Mouse (Mus musculus) heart, adult 2 months (tissue): ENCODE results near the gene Mef2a. TPM values are rescaled to one million over a fixed set of nuclear protein-coding genes. Genes with fewer than 3 reads are reported as not detected.

Experiments used
- DNase-seq, 2 experiments: peaks; one replicate each; pipeline ENCODE4 v3.0.0; 2021
- H3K27ac ChIP-seq: fragments of 200-600 bp; 2 replicates; pipeline ENCODE4 v1.8.1; 2022
- H3K27me3 ChIP-seq: fragments of 200-500 bp; 2 replicates; pipeline ENCODE4 v1.6.1; 2012; ENCODE audit warnings: mild to moderate bottlenecking, low read length, inconsistent platforms, mixed read lengths; ENCODE audit not compliant: control insufficient read depth, insufficient read depth
- H3K36me3 ChIP-seq: fragments of 200-500 bp; 2 replicates; pipeline ENCODE4 v1.6.1; 2012; ENCODE audit warnings: low read length, inconsistent platforms; ENCODE audit not compliant: control insufficient read depth, insufficient read depth
- H3K4me1 ChIP-seq: fragments of 200-500 bp; 2 replicates; pipeline ENCODE4 v1.6.1; 2011; ENCODE audit warnings: low read length; ENCODE audit not compliant: control insufficient read depth, insufficient read depth
- H3K4me3 ChIP-seq: fragments of 200-600 bp; 2 replicates; pipeline ENCODE4 v1.8.1; 2022
- H3K79me2 ChIP-seq: fragments of 200-500 bp; replicated peaks from 2 replicates; pipeline ENCODE4 v1.6.1; 2012; ENCODE audit warnings: mild to moderate bottlenecking, inconsistent platforms, low read length, moderate library complexity, mixed read lengths; ENCODE audit not compliant: control insufficient read depth, insufficient read depth
- H3K9ac ChIP-seq: fragments of 200-500 bp; 2 replicates; pipeline ENCODE4 v1.6.1; 2012; ENCODE audit warnings: low read depth, mild to moderate bottlenecking, control low read depth, inconsistent platforms, low read length, mixed read lengths
- CTCF ChIP-seq: fragments of 200-600 bp; IDR thresholded peaks from 2 replicates; pipeline ENCODE4 v1.8.1; 2022; ENCODE audit warnings: antibody characterized with exemption, mild to moderate bottlenecking, moderate library complexity
- EP300 ChIP-seq: fragments of 200-500 bp; IDR thresholded peaks from 2 replicates; pipeline ENCODE4 v1.6.1; 2011; ENCODE audit warnings: low read depth, low read length, control low read depth; ENCODE audit not compliant: insufficient read depth
- POLR2A ChIP-seq: fragments of 200-500 bp; IDR thresholded peaks from 2 replicates; pipeline ENCODE4 v1.6.1; 2011; ENCODE audit warnings: mild to moderate bottlenecking, low read depth, low read length, control low read depth; ENCODE audit not compliant: insufficient read depth
- WGBS: fragments of 180-500 bp; shearing (Covaris S2); methylation state at CpG from one replicate; pipeline ENCODE4 v1.1.7; 2018; 5-methylcytosine and 5-hydroxymethylcytosine counted together
- intact Hi-C: fragments of 180-260 bp; cut with DNase I; formaldehyde crosslinking; loops from one replicate; pipeline ENCODE4 v1.15.1; 2025
- long read RNA-seq: library from polyadenylated mRNA; stranded (forward); transcript quantifications from one replicate; pipeline ENCODE4 v2.0.0, GENCODE M21; 2021
- polyA plus RNA-seq: library from polyadenylated mRNA; depleted of rRNA; stranded (reverse); fragments of >200 nt; gene quantifications from 2 replicates; pipeline ENCODE4 v1.2.3, GENCODE M21; 2012; rRNA removed
- total RNA-seq, 2 experiments: library from RNA; stranded (reverse); gene quantifications; 2 replicates each; pipeline ENCODE4 v1.2.3; 2021

Gene Mef2a
- total RNA-seq (100 to 1,000 TPM; 134 to 141 TPM), polyA plus RNA-seq (73.4 and 107 TPM in 2 replicates)
- long read RNA-seq, full-length matches to known transcripts = 37 of 142 reads
- long read RNA-seq, partial matches to known transcripts = 14 of 142 reads
- long read RNA-seq, other reads (novel, unspliced or antisense) = 91 of 142 reads

DNA sequence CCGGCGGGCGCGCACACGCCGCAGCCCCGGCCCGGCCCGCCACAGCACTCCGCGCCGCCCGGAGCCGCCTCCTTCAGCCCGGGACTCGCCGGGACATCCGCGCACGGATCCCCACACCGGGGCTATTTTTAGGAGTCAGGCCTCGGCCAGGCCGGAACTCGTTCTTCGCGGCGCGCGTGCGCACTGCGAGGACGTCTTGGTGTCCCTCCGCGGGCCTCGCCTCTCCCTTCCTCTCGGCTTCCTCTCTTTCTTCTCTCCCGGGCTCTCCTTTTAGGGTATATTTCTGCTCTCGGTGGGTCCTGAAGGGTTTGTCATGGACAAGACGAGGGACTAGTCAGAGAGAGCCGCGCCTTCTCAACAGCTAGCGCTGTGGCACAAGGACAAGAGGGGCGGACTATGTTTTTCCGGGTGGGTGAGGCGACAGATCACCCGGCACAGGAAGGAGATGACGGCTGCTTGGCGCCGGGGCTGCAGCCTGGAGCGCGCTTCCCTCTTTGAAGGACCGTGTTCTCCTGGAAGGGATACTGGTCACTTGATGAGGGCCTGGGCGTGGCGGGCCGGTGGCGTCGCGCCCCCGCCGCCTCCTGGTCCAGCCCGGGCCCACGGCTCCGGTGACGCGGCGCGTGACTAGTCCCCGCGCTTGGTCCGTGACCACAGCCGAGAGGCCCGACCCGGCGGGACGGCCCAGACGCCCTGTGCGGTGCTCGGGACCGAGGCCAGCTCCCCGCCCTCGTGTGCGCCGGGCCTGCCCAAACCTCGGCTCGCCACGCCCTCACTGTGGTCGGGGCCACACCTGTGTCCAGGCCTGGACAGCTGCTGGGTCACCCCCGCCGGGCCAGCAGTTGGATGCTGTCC lies at the start of gene Mef2a:
Gene Mef2a (minus strand): TSS at position 130 of the 855 bp plus-strand sequence.
- peaks cover 11% of the 10 kb centered on the region for H3K36me3 ChIP-seq
- peak within 1 kb of the TSS; percentile 100 for H3K9ac ChIP-seq
- H3K27me3 ChIP-seq = no peaks in the 10 kb centered on the region
- peak; percentile 53 for TF ChIP-seq POLR2A
- TF ChIP-seq CTCF = peak; percentile 21; the same call in 1 of the 2 replicates
- TF ChIP-seq EP300 = 0 out of 2 replicates have a peak, but pooled peaks have one; percentile 43
- intact Hi-C loops = loop anchor here (1.0 to 5.0 kb wide), 8 partner anchors 78 to 249 kb away; partner anchors contain the start of gene Lysmd4
- peaks cover 13% of the 10 kb centered on the region for H3K4me1 ChIP-seq
- peaks cover 7% of the 10 kb centered on the region for H3K79me2 ChIP-seq
- H3K27ac ChIP-seq = peak within 1 kb of the TSS; percentile 99
- DNase-seq = peak; percentile 98
- WGBS = 1% methylated on average over 88 of the region's 89 CpGs
- peak within 1 kb of the TSS; percentile 87 for H3K4me3 ChIP-seq

DNA sequence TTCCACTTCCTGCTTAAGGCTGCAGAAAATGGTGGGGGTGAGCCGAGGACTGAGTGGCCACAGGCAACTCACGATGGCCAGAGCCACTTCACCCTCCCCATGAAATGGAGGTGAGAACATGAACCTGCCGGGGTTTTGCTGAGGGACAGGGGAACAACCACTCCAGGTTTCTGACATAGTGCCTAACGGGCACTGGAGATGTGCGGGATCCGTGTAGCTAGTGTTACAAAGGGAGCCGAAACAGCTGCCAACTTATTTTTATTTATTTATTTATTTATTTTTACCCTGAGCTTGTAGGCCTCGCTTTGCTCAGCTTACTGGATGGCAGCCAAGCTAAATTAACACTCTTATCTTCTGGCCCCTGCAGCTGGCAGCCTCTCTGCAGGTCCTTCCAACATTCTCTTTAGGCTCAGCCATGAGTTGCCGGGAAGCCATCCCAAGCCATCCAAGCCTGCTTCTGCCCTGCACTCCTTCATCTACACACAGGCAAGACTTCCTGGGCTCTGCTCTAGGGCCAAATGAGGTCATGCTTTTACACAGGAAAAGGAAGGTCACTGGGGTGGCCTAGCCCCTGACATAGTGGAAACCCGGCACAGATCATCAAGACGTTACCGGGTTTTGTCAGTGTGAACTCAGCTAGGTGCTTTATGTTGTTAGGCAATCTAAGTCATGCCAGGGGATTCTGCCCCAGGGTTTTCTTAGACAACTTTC lies 49.0 kb upstream of the Mef2a start:
- Histone ChIP-seq H3K79me2 (no peaks in the 10 kb centered on the region), H3K27ac (peak overlapping the region; percentile 86), H3K4me3 (no peak overlapping the region), H3K4me1 (peaks cover 25% of the 10 kb centered on the region), H3K36me3 (no peaks in the 10 kb centered on the region), H3K9ac (peak overlapping the region; percentile 15), H3K27me3 (no peaks in the 10 kb centered on the region)
- WGBS = 7% methylated on average over 12 of the region's 12 CpGs
- intact Hi-C loops = loop anchor here (2.0 to 5.0 kb wide), 4 partner anchors 29 to 96 kb away; no protein-coding TSS in a partner anchor
- TF ChIP-seq POLR2A = no peak
- peak; percentile 85 for TF ChIP-seq EP300
- TF ChIP-seq CTCF = no peak
- DNase-seq = peak; percentile 70 to 87

DNA sequence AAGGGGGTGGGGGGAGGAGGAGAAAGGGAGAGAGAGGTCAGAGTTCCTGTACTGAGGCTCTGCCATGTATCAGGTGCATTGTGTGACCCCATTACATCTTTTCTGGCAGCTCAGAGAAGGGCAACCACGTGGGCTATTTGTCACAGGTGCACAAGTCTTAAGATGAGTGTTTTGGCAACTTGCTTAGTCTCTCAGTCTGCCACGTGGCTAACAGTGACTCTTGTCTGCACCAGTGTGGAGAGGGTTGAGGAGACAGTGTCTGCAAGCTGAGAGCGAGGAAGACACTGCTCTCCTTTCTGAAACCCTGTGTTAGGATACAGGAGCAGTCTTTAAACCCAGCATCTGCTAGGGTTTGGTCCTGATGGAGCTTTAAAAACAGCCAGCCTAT lies 48.4 kb upstream of the Mef2a start:
- DNase-seq = no peak
- 14% methylated on average over 3 of the region's 3 CpGs for WGBS
- Histone ChIP-seq H3K36me3 (no peaks in the 10 kb centered on the region), H3K27me3 (no peaks in the 10 kb centered on the region), H3K79me2 (no peaks in the 10 kb centered on the region), H3K4me1 (peaks cover 24% of the 10 kb centered on the region), H3K27ac (peak overlapping the region; percentile 86), H3K9ac (peak overlapping the region; percentile 15), H3K4me3 (no peak overlapping the region)
- TF ChIP-seq EP300 (0 out of 2 replicates have a peak, but pooled peaks have one; percentile 12), CTCF (no peak)
- intact Hi-C loops = loop anchor here (2.0 to 5.0 kb wide), 2 partner anchors 46 to 96 kb away; no protein-coding TSS in a partner anchor

DNA sequence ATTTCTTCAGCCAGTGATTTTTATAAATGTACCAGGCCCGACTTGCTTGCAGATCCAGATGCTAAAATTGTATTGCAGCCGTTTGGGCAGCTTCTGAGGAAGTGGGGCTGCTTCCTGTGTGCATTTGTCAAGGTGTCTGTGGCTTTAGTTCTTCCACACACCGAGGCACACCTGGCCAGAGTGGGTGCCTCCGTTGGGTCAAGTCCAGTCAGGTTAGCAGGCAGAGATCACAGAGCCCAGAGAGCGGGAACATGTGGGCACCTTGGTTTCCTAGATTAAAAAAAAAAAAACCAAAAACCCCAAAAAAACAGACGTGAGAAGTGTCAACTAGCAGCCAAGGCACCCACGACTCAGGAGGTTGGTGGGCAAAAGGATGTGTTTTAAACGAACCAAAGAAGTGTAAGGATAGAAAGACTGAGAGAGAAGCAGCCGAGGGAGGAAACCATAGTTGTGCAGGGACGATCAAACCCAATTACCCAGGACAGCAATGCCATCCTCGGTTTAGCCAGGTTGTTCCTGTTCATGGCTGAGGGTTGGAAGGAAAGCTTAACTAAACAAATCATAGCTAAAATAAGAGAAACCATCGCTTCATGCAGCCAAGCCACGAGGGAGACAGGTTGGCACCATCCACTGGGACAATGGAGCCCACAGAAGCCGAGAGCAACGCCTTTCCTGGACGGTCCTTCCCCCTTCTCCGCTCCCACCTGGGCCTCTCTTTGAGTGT lies 47.1 kb upstream of the Mef2a start:
- 74% methylated on average over 17 of the region's 17 CpGs for WGBS
- intact Hi-C loops = loop anchor here (2.0 to 5.0 kb wide), 2 partner anchors 45 to 98 kb away; no protein-coding TSS in a partner anchor
- no peak overlapping the region for H3K27ac ChIP-seq

DNA sequence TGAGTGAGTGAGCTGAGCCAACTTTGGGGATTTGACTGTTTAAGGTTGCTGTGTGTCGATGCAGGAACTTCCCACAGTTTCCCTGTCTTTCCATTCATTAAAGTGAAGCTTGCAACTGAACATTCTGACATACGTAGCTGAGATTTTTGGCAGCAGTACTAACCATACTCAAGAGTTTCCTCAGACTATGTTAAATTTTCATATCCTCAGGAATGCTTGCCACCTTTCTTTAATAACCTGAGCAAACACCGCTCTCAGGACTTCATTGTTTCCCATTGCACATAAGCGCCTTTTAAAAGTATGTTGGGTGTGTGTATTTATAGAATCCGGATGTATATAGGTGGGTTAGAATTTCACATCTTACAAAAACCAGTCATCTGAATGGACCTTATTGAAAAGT lies 45.5 kb upstream of the Mef2a start:
- H3K27ac ChIP-seq = no peak overlapping the region
- intact Hi-C loops = no loop called here
- 94% methylated on average over 5 of the region's 5 CpGs for WGBS

More for the DNA sequence above, 47.1 kb upstream of the Mef2a start:
- Histone ChIP-seq H3K79me2 (no peaks in the 10 kb centered on the region), H3K9ac (no peak overlapping the region), H3K27me3 (no peaks in the 10 kb centered on the region), H3K4me3 (no peak overlapping the region), H3K4me1 (peaks cover 16% of the 10 kb centered on the region), H3K36me3 (no peaks in the 10 kb centered on the region)
- DNase-seq = no peak
- TF ChIP-seq EP300 = no peak
- TF ChIP-seq CTCF = no peak
- TF ChIP-seq POLR2A = no peak

More for the DNA sequence above, 45.5 kb upstream of the Mef2a start:
- DNase-seq = no peak
- TF ChIP-seq EP300 = no peak
- no peak for TF ChIP-seq CTCF
- no peak for TF ChIP-seq POLR2A
- no peaks in the 10 kb centered on the region for H3K79me2 ChIP-seq
- H3K4me1 ChIP-seq = peaks cover 16% of the 10 kb centered on the region
- no peak overlapping the region for H3K9ac ChIP-seq
- H3K27me3 ChIP-seq = no peaks in the 10 kb centered on the region
- no peak overlapping the region for H3K4me3 ChIP-seq
- H3K36me3 ChIP-seq = no peaks in the 10 kb centered on the region
